Mouse (Mus musculus) bone marrow, adult 2 months (tissue): ENCODE measurements around the gene Ncoa5.

Experiments used
- CTCF ChIP-seq: fragments of 200-500 bp; IDR thresholded peaks from 2 replicates; pipeline ENCODE4 v1.5.1; 2011; ENCODE audit warnings: low read length, control low read depth; ENCODE audit not compliant: control insufficient read depth, insufficient read depth
- POLR2A ChIP-seq: fragments of 200-500 bp; IDR thresholded peaks from 2 replicates; pipeline ENCODE4 v1.6.1; 2011; ENCODE audit warnings: low read depth, mild to moderate bottlenecking, control low read depth, low read length, borderline replicate concordance; ENCODE audit not compliant: control insufficient read depth

DNA sequence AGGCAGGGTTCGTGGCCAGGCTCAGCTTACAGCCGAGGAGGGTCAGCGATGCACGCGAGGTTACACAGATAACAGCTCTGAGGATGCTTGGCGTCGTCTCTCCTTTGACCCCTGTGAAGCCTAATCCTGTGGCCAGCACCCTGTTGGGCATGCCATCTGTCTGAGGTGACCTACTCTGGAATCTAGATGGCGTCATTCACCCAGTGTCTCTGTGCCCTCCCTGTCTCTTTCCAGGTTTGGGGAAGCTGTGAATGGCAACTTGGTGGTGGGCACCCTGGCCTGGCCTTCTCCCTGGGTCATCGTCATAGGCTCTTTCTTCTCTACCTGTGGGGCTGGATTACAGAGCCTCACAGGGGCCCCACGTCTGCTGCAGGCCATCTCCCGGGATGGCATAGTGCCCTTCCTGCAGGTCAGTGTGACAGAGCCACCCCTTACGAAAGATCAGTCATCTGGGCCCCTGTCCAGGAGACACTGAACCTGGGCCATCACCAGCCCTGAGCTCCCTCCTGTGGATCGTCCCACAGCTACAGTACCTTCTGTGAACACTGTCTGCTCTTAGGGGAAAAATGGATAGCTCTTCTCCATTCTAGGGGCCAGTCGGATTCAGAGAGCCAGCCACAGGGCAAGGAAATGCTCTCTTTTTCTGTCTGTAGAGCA, 48.2 kb downstream of the Ncoa5 start:
- TF ChIP-seq CTCF = no peak
- no peak for TF ChIP-seq POLR2A
